9 mouse cellular contexts compared by ENCODE assay signal in genomic region chr10:41936100-41936499, GRCm38 (mm10).
DNase-seq lines count a peak whose midpoint lies in the region; ATAC-seq and TF ChIP-seq lines count a peak whose summit lies in the region.
"Had no signal": no experiment of that assay in that cellular context is flagged by ENCODE, and none has a peak within 500 bp of the region (broad histone marks: within the 10 kb centered on the region; RNA-seq: fewer than 3 reads in every experiment).

No protein-coding gene starts in this region.

- TF ChIP-seq POLR2A in cerebellum, adult 2 months (IDR thresholded peaks at IDR 0.05; ENCODE audit: borderline replicate concordance, insufficient read depth, low read length), result no peak
- no peak for TF ChIP-seq POLR2A in testis, adult 2 months (IDR thresholded peaks at IDR 0.05; ENCODE audit: control insufficient read depth, low read depth, low read length)

- no peak overlapping the region for H3K4me3 ChIP-seq in cerebellum, adult 2 months (replicated peaks; ENCODE audit: insufficient read depth, low read depth, low read length)
- H3K4me3 ChIP-seq in testis, adult 2 months (ENCODE audit: control insufficient read depth, low read depth, low read length), result no peak overlapping the region
- H3K4me3 ChIP-seq in hindbrain, embryonic 16.5 days (ENCODE audit: low read length), result no peak overlapping the region
- H3K4me3 ChIP-seq: limb, embryonic 15.5 days had no signal

- no peaks in the 10 kb centered on the region for H3K36me3 ChIP-seq in testis, adult 2 months (ENCODE audit: control insufficient read depth, insufficient read depth, low read length)
- no peaks in the 10 kb centered on the region for H3K36me3 ChIP-seq in hindbrain, embryonic 16.5 days (ENCODE audit: control insufficient read depth, insufficient read depth, low read length)
- H3K36me3 ChIP-seq: limb, embryonic 15.5 days had no signal

- no peaks in the 10 kb centered on the region for H3K9me3 ChIP-seq in hindbrain, embryonic 16.5 days (ENCODE audit: control insufficient read depth, low read length)
- H3K9me3 ChIP-seq: limb, embryonic 15.5 days had no signal

- H3K4me2 ChIP-seq in hindbrain, embryonic 16.5 days (ENCODE audit: low read length), result no peak overlapping the region
- H3K4me2 ChIP-seq: limb, embryonic 15.5 days had no signal

- ATAC-seq in cerebellum, adult (ENCODE audit: insufficient number of reproducible peaks, low FRiP score, low TSS enrichment), result no peak
- no peak for ATAC-seq in hindbrain, embryonic 16.5 days

- H3K9ac ChIP-seq in hindbrain, embryonic 16.5 days (ENCODE audit: low read depth, low read length), result no peak overlapping the region
- H3K9ac ChIP-seq: limb, embryonic 15.5 days had no signal

- DNase-seq in cerebellum, adult 2 months, result peak; percentile 39 to 42
- DNase-seq in testis, postnatal 10 days (ENCODE audit: low spot score), result no peak
- DNase-seq in ovary, postnatal 10 days (ENCODE audit: low spot score), result peak; percentile 27
- DNase-seq in frontal cortex, postnatal 25 days (ENCODE audit: low spot score in 2 of 2), result no peak
- DNase-seq in adrenal gland, postnatal 36 days, result no peak

- no peak for TF ChIP-seq CTCF in cerebellum, adult 2 months (IDR thresholded peaks at IDR 0.05; ENCODE audit: borderline replicate concordance, insufficient read depth, low read depth, low read length)
- no peak for TF ChIP-seq CTCF in testis, adult 2 months (IDR thresholded peaks at IDR 0.05; ENCODE audit: control insufficient read depth, insufficient read depth, insufficient replicate concordance, low read depth, low read length)

- H3K27me3 ChIP-seq in cerebellum, adult 2 months (ENCODE audit: control insufficient read depth, insufficient read depth, low read length), result no peaks in the 10 kb centered on the region
- H3K27me3 ChIP-seq in testis, adult 2 months (ENCODE audit: control insufficient read depth, insufficient read depth, low read length), result no peaks in the 10 kb centered on the region
- no peaks in the 10 kb centered on the region for H3K27me3 ChIP-seq in hindbrain, embryonic 16.5 days (replicated peaks; ENCODE audit: control insufficient read depth, insufficient read depth, low read length)
- H3K27me3 ChIP-seq: limb, embryonic 15.5 days had no signal

- peaks cover 39% of the 10 kb centered on the region for H3K4me1 ChIP-seq in cerebellum, adult 2 months (ENCODE audit: control insufficient read depth, insufficient read depth, low read length)
- peaks cover 6% of the 10 kb centered on the region for H3K4me1 ChIP-seq in testis, adult 2 months (ENCODE audit: control insufficient read depth, insufficient read depth, low read length)
- H3K4me1 ChIP-seq in hindbrain, embryonic 16.5 days (ENCODE audit: control insufficient read depth, insufficient read depth, low read depth, low read length), result peaks cover 33% of the 10 kb centered on the region

- peak overlapping the region; percentile 18; the same call in 1 of the 2 replicates for H3K27ac ChIP-seq in cerebellum, adult 2 months (ENCODE audit: insufficient read depth, low read length)
- H3K27ac ChIP-seq in testis, adult 2 months (ENCODE audit: control insufficient read depth, insufficient read depth, low read depth, low read length), result peak overlapping the region; percentile 55
- H3K27ac ChIP-seq in hindbrain, embryonic 16.5 days (ENCODE audit: low read depth, low read length), result peak overlapping the region; percentile 83; the same call in 1 of the 2 replicates

- 29% methylated on average over 4 of the region's 4 CpGs for WGBS in cerebellum, adult 2 months
- WGBS in hindbrain, embryonic 16.5 days, result 37% methylated on average over 4 of the region's 4 CpGs

Comparison
In these comparisons a context has a peak if more than half of its experiments do, and no peak if none do; other contexts are left out.
1. DNase-seq: peak in cerebellum, adult 2 months (2 of 2) and ovary, postnatal 10 days (single experiment); none in testis, postnatal 10 days (single experiment), frontal cortex, postnatal 25 days (0 of 2) and adrenal gland, postnatal 36 days (0 of 2).
2. H3K27ac ChIP-seq: peak in every context shown above with its lines; median percentile 83 in hindbrain, embryonic 16.5 days; 55 in testis, adult 2 months; 18 in cerebellum, adult 2 months.